In genomic region chr1:171249913-171250600, GRCm38 (mm10) we compare ENCODE assay signal across 8 mouse cellular contexts. TPM values are rescaled to one million over a fixed set of nuclear protein-coding genes. Genes with fewer than 3 reads are reported as not detected.
A peak's percentile ranks its signal among the peaks of the same experiment; 100 is the strongest.
DNase-seq lines count a peak whose midpoint lies in the region; ATAC-seq and TF ChIP-seq lines count a peak whose summit lies in the region.

Adamts4 (plus strand) TSS chr1:171250421.

- no peak for ATAC-seq in heart, embryonic 14.5 days (ENCODE audit: insufficient number of reproducible peaks, insufficient read depth, low FRiP score, low read depth)
- no peak for ATAC-seq in midbrain, embryonic 13.5 days
- ATAC-seq in megakaryocyte progenitor cell, adult 5-6 weeks (replicated peaks; ENCODE audit: poor library complexity), result no peak

- TF ChIP-seq CTCF in left cerebral cortex, adult 2 months (IDR thresholded peaks at IDR 0.05), result no peak

- H3K4me1 ChIP-seq in heart, embryonic 14.5 days (ENCODE audit: control insufficient read depth in 2 of 2, insufficient read depth in 2 of 2, low read length in 2 of 2), result peaks cover 29 to 50% of the 10 kb centered on the region in 2 experiments
- H3K4me1 ChIP-seq in midbrain, embryonic 13.5 days (replicated peaks), result peaks cover 57% of the 10 kb centered on the region

- intact Hi-C loops in left cerebral cortex, adult 2 months (cut with DNase I), result no loop called here

- peak; percentile 49 to 58 for DNase-seq in left cerebral cortex, adult 2 months (ENCODE audit: extremely low spot score in 1 of 2, low spot score in 2 of 2)
- no peak for DNase-seq in left cerebral cortex, adult 11 months (ENCODE audit: low spot score)
- peak; percentile 78 for DNase-seq in embryo, embryonic 11 days
- peak in 1 of 2 experiments; percentile 58 for DNase-seq in layer of hippocampus, adult 8-10 months (ENCODE audit: low spot score in 2 of 2)
- DNase-seq in adrenal gland, adult 18-20 months (ENCODE audit: low spot score in 2 of 2), result no peak

- H3K4me2 ChIP-seq in heart, embryonic 14.5 days (ENCODE audit: low read length), result peak within 1 kb of the TSS; percentile 63
- H3K4me2 ChIP-seq in midbrain, embryonic 13.5 days (replicated peaks), result peak within 1 kb of the TSS; percentile 56

- peaks cover 8% of the 10 kb centered on the region for H3K36me3 ChIP-seq in heart, embryonic 14.5 days (ENCODE audit: control insufficient read depth, insufficient read depth, low read length)
- H3K36me3 ChIP-seq in midbrain, embryonic 13.5 days, result peaks cover 2% of the 10 kb centered on the region; the same call in 1 of the 2 replicates

- H3K9me3 ChIP-seq in heart, embryonic 14.5 days (ENCODE audit: control insufficient read depth, low read length), result no peaks in the 10 kb centered on the region
- H3K9me3 ChIP-seq in midbrain, embryonic 13.5 days, result no peaks in the 10 kb centered on the region

- WGBS in heart, embryonic 14.5 days, result 24% methylated on average over 5 of the region's 5 CpGs
- 7% methylated on average over 4 of the region's 5 CpGs for WGBS in midbrain, embryonic 13.5 days

- peak within 1 kb of the TSS; percentile 39 for H3K4me3 ChIP-seq in left cerebral cortex, adult 2 months
- H3K4me3 ChIP-seq in heart, embryonic 14.5 days (ENCODE audit: control insufficient read depth in 1 of 2, insufficient read depth in 1 of 2, low read depth in 1 of 2, low read length in 2 of 2), result peak within 1 kb of the TSS; percentile 26 to 31
- peak within 1 kb of the TSS; percentile 23 for H3K4me3 ChIP-seq in midbrain, embryonic 13.5 days (replicated peaks)

- no peaks in the 10 kb centered on the region for H3K27me3 ChIP-seq in heart, embryonic 14.5 days (ENCODE audit: control insufficient read depth, insufficient read depth, low read length)
- H3K27me3 ChIP-seq in midbrain, embryonic 13.5 days, result no peaks in the 10 kb centered on the region

- H3K9ac ChIP-seq in heart, embryonic 14.5 days (ENCODE audit: low read length), result peak within 1 kb of the TSS; percentile 62
- H3K9ac ChIP-seq in midbrain, embryonic 13.5 days (replicated peaks), result peak within 1 kb of the TSS; percentile 53

- peak within 1 kb of the TSS; percentile 37 for H3K27ac ChIP-seq in left cerebral cortex, adult 2 months
- H3K27ac ChIP-seq in heart, embryonic 14.5 days (replicated peaks in 1 of 2; ENCODE audit: control insufficient read depth in 1 of 2, insufficient read depth in 1 of 2, low read depth in 2 of 2, low read length in 2 of 2), result peak within 1 kb of the TSS; percentile 49 to 88; a peak in 3 of 4 replicates
- H3K27ac ChIP-seq in midbrain, embryonic 13.5 days, result peak within 1 kb of the TSS; percentile 49

RNA-seq across cellular contexts. Expression of gene Adamts4, which starts in this region (rescaled TPM):
- 1 to 10 TPM; 6.7 to 8.6 TPM for total RNA-seq in left cerebral cortex, adult 2 months (2021)
- polyA plus RNA-seq in heart, embryonic 14.5 days (2014; fragmentation: Nextera tagmentation; extraction: Ambion mirVana), result 2.8 and 3.0 TPM in 2 replicates
- total RNA-seq in layer of hippocampus, adult 8-10 months (2022), result 10 to 100 TPM; 11.6 to 13.7 (median 12.4) TPM
- 6.5 and 7.4 TPM in 2 replicates for polyA plus RNA-seq in midbrain, embryonic 13.5 days (2015; fragmentation: Nextera tagmentation; extraction: Ambion mirVana)
- total RNA-seq in megakaryocyte progenitor cell, adult 5-6 weeks (2015), result not detected in 2 replicates
- total RNA-seq in megakaryocyte progenitor cell, adult 5-6 weeks (2017), result not detected in 2 replicates
- 1 to 10 TPM; 1.5 to 3.8 TPM for total RNA-seq in adrenal gland, adult 18-20 months (2021)

Comparison
In these comparisons a context has a peak if more than half of its experiments do, and no peak if none do; other contexts are left out.
1. DNase-seq: peak in left cerebral cortex, adult 2 months (2 of 2) and embryo, embryonic 11 days (single experiment); none in left cerebral cortex, adult 11 months (single experiment) and adrenal gland, adult 18-20 months (0 of 2).
2. Peak in every context shown above with its lines, with median percentiles within 50 percentile points of each other: H3K27ac ChIP-seq and H3K4me3 ChIP-seq.